In the genomic region with DNA sequence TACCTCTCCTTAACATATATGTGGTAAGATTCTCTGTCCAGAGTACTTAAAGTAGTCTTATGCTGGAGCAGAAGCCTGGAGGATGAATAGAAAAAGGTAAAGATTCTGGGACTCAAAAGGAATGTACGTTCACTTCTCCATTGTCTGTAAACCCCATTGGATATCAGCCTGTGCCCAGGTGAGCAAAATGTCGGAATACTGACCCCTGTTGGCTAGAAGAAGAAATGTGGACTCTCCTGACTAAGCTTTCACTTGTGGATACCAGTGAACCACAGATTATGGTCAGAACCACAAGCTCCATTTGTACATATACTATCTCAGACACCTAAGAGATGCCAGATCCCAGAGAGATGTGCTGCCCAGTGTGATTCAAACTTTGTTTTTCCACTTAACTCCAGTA, we compare ENCODE assay signal across 10 mouse cellular contexts.
DNase-seq lines count a peak whose midpoint lies in the region; ATAC-seq lines count a peak whose summit lies in the region.
"Had no signal": no experiment of that assay in that cellular context is flagged by ENCODE, and none has a peak within 500 bp of the region (broad histone marks: within the 10 kb centered on the region; RNA-seq: fewer than 3 reads in every experiment).

No protein-coding gene starts in this region.

- no peaks in the 10 kb centered on the region for H3K36me3 ChIP-seq in heart, embryonic 11.5 days (ENCODE audit: control insufficient read depth, insufficient read depth, low read length)
- H3K36me3 ChIP-seq: heart, embryonic 13.5 days; lung, embryonic 15.5 days had no signal

- no peak overlapping the region for H3K27ac ChIP-seq in heart, embryonic 11.5 days (ENCODE audit: low read depth, low read length)
- H3K27ac ChIP-seq: heart, embryonic 13.5 days; lung, embryonic 15.5 days had no signal

- 34% methylated on average over 2 of the region's 2 CpGs for WGBS in heart, embryonic 11.5 days (ENCODE audit: insufficient replicate concordance)

- no peaks in the 10 kb centered on the region for H3K4me1 ChIP-seq in heart, embryonic 11.5 days (ENCODE audit: control insufficient read depth, insufficient read depth, low read length)
- H3K4me1 ChIP-seq: heart, embryonic 13.5 days; lung, embryonic 15.5 days had no signal

- H3K9ac ChIP-seq in heart, embryonic 11.5 days (ENCODE audit: low read depth, low read length): no peak overlapping the region
- H3K9ac ChIP-seq: heart, embryonic 13.5 days; lung, embryonic 15.5 days had no signal

- no peaks in the 10 kb centered on the region for H3K9me3 ChIP-seq in heart, embryonic 11.5 days (replicated peaks; ENCODE audit: control insufficient read depth, low read length)
- H3K9me3 ChIP-seq: heart, embryonic 13.5 days; lung, embryonic 15.5 days had no signal

- no peak overlapping the region for H3K4me3 ChIP-seq in heart, embryonic 11.5 days (ENCODE audit: low read depth, low read length)
- H3K4me3 ChIP-seq: heart, embryonic 13.5 days; lung, embryonic 15.5 days had no signal

- no peak for ATAC-seq in heart, embryonic 11.5 days (replicated peaks; ENCODE audit: insufficient number of reproducible peaks, low FRiP score, low TSS enrichment)
- ATAC-seq in common myeloid progenitor, adult 5-6 weeks (replicated peaks; ENCODE audit: low read depth, poor library complexity, severe bottlenecking): peak; percentile 85

- peak; percentile 10 to 26 for DNase-seq in heart, adult 18-20 months
- DNase-seq in right cerebral cortex, adult 18-20 months: peak; percentile 2
- DNase-seq in right cerebral cortex, postnatal 10 days (ENCODE audit: low spot score in 2 of 2): no peak
- DNase-seq in retina, postnatal 1 day: peak; percentile 11
- DNase-seq in left cerebral cortex, adult 18-20 months (ENCODE audit: low spot score in 2 of 2): no peak
- no peak for DNase-seq in spleen, postnatal 36 days (ENCODE audit: low spot score in 2 of 2)

- H3K27me3 ChIP-seq in heart, embryonic 11.5 days (ENCODE audit: control insufficient read depth, insufficient read depth, low read length): no peaks in the 10 kb centered on the region
- H3K27me3 ChIP-seq: heart, embryonic 13.5 days; lung, embryonic 15.5 days had no signal

- no peak overlapping the region for H3K4me2 ChIP-seq in heart, embryonic 11.5 days
- H3K4me2 ChIP-seq: heart, embryonic 13.5 days; lung, embryonic 15.5 days had no signal

Comparison
In these comparisons a context has a peak if more than half of its experiments do, and no peak if none do; other contexts are left out.
1. DNase-seq: peak in heart, adult 18-20 months (2 of 2), right cerebral cortex, adult 18-20 months (single experiment) and retina, postnatal 1 day (single experiment); none in right cerebral cortex, postnatal 10 days (0 of 2), left cerebral cortex, adult 18-20 months (0 of 2) and spleen, postnatal 36 days (0 of 2).